Mouse (Mus musculus) ES-Bruce4 (cell line): ENCODE data around the gene Pofut1.
"Not testable (repeated sequence)": the region's sequence is repeated elsewhere in the genome, so short reads cannot be mapped to it uniquely, and the experiment has no call there.

ENCODE experiments used
- CTCF ChIP-seq: IDR thresholded peaks from one replicate; pipeline ENCODE4 v1.8.1; 2011; ENCODE audit warnings: low read depth, low read length
- EP300 ChIP-seq: IDR thresholded peaks from 2 replicates; pipeline ENCODE4 v1.6.1; 2011; ENCODE audit warnings: low read depth, low read length; ENCODE audit not compliant: insufficient read depth
- POLR2A ChIP-seq: IDR thresholded peaks from one replicate; pipeline ENCODE4 v1.8.1; 2011; ENCODE audit warnings: low read length; ENCODE audit not compliant: insufficient read depth

DNA sequence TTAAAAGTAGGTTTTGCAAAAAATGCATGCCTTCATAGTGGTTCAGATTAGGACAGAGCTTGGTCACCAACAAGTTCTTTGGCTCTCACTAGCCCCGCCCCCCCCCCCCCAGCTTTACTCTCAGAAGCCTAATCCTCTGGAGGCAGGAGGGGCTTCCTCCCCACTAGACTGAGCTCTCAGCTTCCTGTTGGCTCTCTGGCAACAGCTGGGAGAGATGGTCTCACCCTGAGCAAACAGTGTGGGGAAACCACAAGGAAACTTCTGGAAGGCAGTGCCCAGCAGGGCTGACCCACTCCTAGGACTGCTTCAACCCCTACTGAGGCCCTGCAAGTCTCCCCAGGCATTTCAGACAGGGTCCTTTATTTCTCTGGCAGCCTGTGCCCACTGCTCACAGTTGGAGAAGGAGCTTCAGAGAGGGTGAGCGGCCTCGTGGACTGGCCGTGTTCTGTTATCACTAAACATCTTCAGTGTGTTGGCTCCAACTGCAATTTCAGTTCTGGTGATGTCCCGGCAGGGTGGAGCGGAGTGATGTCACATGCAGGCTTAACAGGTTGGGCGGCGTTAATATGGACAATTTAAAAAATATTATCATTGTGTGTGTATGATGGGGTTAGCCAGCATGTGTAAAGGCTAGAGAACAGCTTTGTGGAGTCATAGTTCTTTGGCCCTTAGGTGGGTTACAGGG lies 29.0 kb downstream of the Pofut1 start:
- not testable (repeated sequence) for TF ChIP-seq CTCF, EP300, POLR2A
